Mouse (Mus musculus) heart, adult 2 months (tissue): ENCODE measurements around the gene Spata13. TPM values are rescaled to one million over a fixed set of nuclear protein-coding genes. Genes with fewer than 3 reads are reported as not detected.

ENCODE experiments used
- DNase-seq, 2 experiments: peaks; one replicate each; pipeline ENCODE4 v3.0.0; 2021
- H3K27ac ChIP-seq: fragments of 200-600 bp; 2 replicates; pipeline ENCODE4 v1.8.1; 2022
- H3K27me3 ChIP-seq: fragments of 200-500 bp; 2 replicates; pipeline ENCODE4 v1.6.1; 2012; ENCODE audit warnings: mild to moderate bottlenecking, low read length, inconsistent platforms, mixed read lengths; ENCODE audit not compliant: control insufficient read depth, insufficient read depth
- H3K36me3 ChIP-seq: fragments of 200-500 bp; 2 replicates; pipeline ENCODE4 v1.6.1; 2012; ENCODE audit warnings: low read length, inconsistent platforms; ENCODE audit not compliant: control insufficient read depth, insufficient read depth
- H3K4me1 ChIP-seq: fragments of 200-500 bp; 2 replicates; pipeline ENCODE4 v1.6.1; 2011; ENCODE audit warnings: low read length; ENCODE audit not compliant: control insufficient read depth, insufficient read depth
- H3K4me3 ChIP-seq: fragments of 200-600 bp; 2 replicates; pipeline ENCODE4 v1.8.1; 2022
- H3K79me2 ChIP-seq: fragments of 200-500 bp; replicated peaks from 2 replicates; pipeline ENCODE4 v1.6.1; 2012; ENCODE audit warnings: mild to moderate bottlenecking, inconsistent platforms, low read length, moderate library complexity, mixed read lengths; ENCODE audit not compliant: control insufficient read depth, insufficient read depth
- H3K9ac ChIP-seq: fragments of 200-500 bp; 2 replicates; pipeline ENCODE4 v1.6.1; 2012; ENCODE audit warnings: low read depth, mild to moderate bottlenecking, control low read depth, inconsistent platforms, low read length, mixed read lengths
- CTCF ChIP-seq: fragments of 200-600 bp; IDR thresholded peaks from 2 replicates; pipeline ENCODE4 v1.8.1; 2022; ENCODE audit warnings: antibody characterized with exemption, mild to moderate bottlenecking, moderate library complexity
- EP300 ChIP-seq: fragments of 200-500 bp; IDR thresholded peaks from 2 replicates; pipeline ENCODE4 v1.6.1; 2011; ENCODE audit warnings: low read depth, low read length, control low read depth; ENCODE audit not compliant: insufficient read depth
- POLR2A ChIP-seq: fragments of 200-500 bp; IDR thresholded peaks from 2 replicates; pipeline ENCODE4 v1.6.1; 2011; ENCODE audit warnings: mild to moderate bottlenecking, low read depth, low read length, control low read depth; ENCODE audit not compliant: insufficient read depth
- WGBS: fragments of 180-500 bp; shearing (Covaris S2); methylation state at CpG from one replicate; pipeline ENCODE4 v1.1.7; 2018; 5-methylcytosine and 5-hydroxymethylcytosine counted together
- intact Hi-C: fragments of 180-260 bp; cut with DNase I; formaldehyde crosslinking; loops from one replicate; pipeline ENCODE4 v1.15.1; 2025
- polyA plus RNA-seq: library from polyadenylated mRNA; depleted of rRNA; stranded (reverse); fragments of >200 nt; gene quantifications from 2 replicates; pipeline ENCODE4 v1.2.3, GENCODE M21; 2012
- total RNA-seq, 2 experiments: library from RNA; stranded (reverse); gene quantifications; 2 replicates each; pipeline ENCODE4 v1.2.3; 2021

Gene Spata13
- total and polyA plus RNA-seq, 3 experiments = 9.5 to 14.7 (median 13.1) TPM

GRCm38 (mm10) chr14:60746141-60746540 is 112.3 kb downstream of the Spata13 start:
- Histone ChIP-seq H3K4me1 (peaks cover 23% of the 10 kb centered on the region), H3K27me3 (no peaks in the 10 kb centered on the region), H3K36me3 (peaks cover 8% of the 10 kb centered on the region), H3K79me2 (no peaks in the 10 kb centered on the region), H3K27ac (no peak overlapping the region), H3K4me3 (no peak overlapping the region), H3K9ac (no peak overlapping the region)
- no peak for DNase-seq
- no peak for TF ChIP-seq EP300
- TF ChIP-seq POLR2A = no peak
- TF ChIP-seq CTCF = no peak
- 97% methylated on average over 10 of the region's 10 CpGs for WGBS
- intact Hi-C loops = no loop called here

GRCm38 (mm10) chr14:60747154-60747870 is 113.5 kb downstream of the Spata13 start:
- Histone ChIP-seq H3K4me3 (no peak overlapping the region), H3K27ac (no peak overlapping the region), H3K27me3 (no peaks in the 10 kb centered on the region), H3K4me1 (peaks cover 16% of the 10 kb centered on the region), H3K36me3 (peaks cover 8% of the 10 kb centered on the region), H3K79me2 (peaks cover 3% of the 10 kb centered on the region; the same call in 1 of the 2 replicates), H3K9ac (no peak overlapping the region)
- 71% methylated on average over 21 of the region's 21 CpGs for WGBS
- intact Hi-C loops = no loop called here
- TF ChIP-seq CTCF (no peak), POLR2A (no peak), EP300 (no peak)
- DNase-seq = no peak

- no peak for TF ChIP-seq POLR2A
- H3K4me3 ChIP-seq = peak overlapping the region; percentile 1; the same call in 1 of the 2 replicates
- no peaks in the 10 kb centered on the region for H3K27me3 ChIP-seq
- H3K79me2 ChIP-seq = peaks cover 3% of the 10 kb centered on the region; the same call in 1 of the 2 replicates
- peaks cover 8% of the 10 kb centered on the region for H3K36me3 ChIP-seq
- no peak overlapping the region for H3K9ac ChIP-seq
- H3K27ac ChIP-seq = peak overlapping the region; percentile 81
- 15% methylated on average over 12 of the region's 12 CpGs for WGBS
- H3K4me1 ChIP-seq = peaks cover 7% of the 10 kb centered on the region
- DNase-seq = peak in 1 of 2 experiments; percentile 25
- intact Hi-C loops = no loop called here
These were observed 116.1 kb downstream of the Spata13 start for GRCm38 (mm10) chr14:60749880-60750279.

- intact Hi-C loops = no loop called here
- no peak overlapping the region for H3K9ac ChIP-seq
- peaks cover 3% of the 10 kb centered on the region for H3K79me2 ChIP-seq
- H3K27me3 ChIP-seq = no peaks in the 10 kb centered on the region
- DNase-seq = no peak
- 92% methylated on average over 16 of the region's 16 CpGs for WGBS
- peaks cover 6% of the 10 kb centered on the region for H3K36me3 ChIP-seq
- H3K4me3 ChIP-seq = no peak overlapping the region
- TF ChIP-seq EP300 (no peak), POLR2A (no peak), CTCF (no peak)
- H3K4me1 ChIP-seq = peaks cover 6% of the 10 kb centered on the region
- no peak overlapping the region for H3K27ac ChIP-seq
These were observed 117.8 kb downstream of the Spata13 start for GRCm38 (mm10) chr14:60751581-60751980.

- Histone ChIP-seq H3K27ac (no peak overlapping the region), H3K4me3 (no peak overlapping the region), H3K79me2 (peaks cover 3% of the 10 kb centered on the region), H3K9ac (no peak overlapping the region), H3K36me3 (peaks cover 6% of the 10 kb centered on the region), H3K4me1 (peaks cover 6% of the 10 kb centered on the region), H3K27me3 (no peaks in the 10 kb centered on the region)
- intact Hi-C loops = no loop called here
- WGBS = 84% methylated on average over 14 of the region's 14 CpGs
- DNase-seq = no peak
- TF ChIP-seq EP300 = no peak
- TF ChIP-seq POLR2A = no peak
- TF ChIP-seq CTCF = no peak
These were observed 119.3 kb downstream of the Spata13 start for GRCm38 (mm10) chr14:60752892-60753800.

- 94% methylated on average over 10 of the region's 10 CpGs for WGBS
- no peaks in the 10 kb centered on the region for H3K27me3 ChIP-seq
- H3K9ac ChIP-seq = no peak overlapping the region
- H3K4me1 ChIP-seq = peaks cover 6% of the 10 kb centered on the region
- H3K4me3 ChIP-seq = no peak overlapping the region
- TF ChIP-seq CTCF (no peak), EP300 (no peak), POLR2A (no peak)
- peaks cover 3% of the 10 kb centered on the region for H3K79me2 ChIP-seq
- intact Hi-C loops = no loop called here
- no peak overlapping the region for H3K27ac ChIP-seq
- DNase-seq = no peak
- H3K36me3 ChIP-seq = peaks cover 6% of the 10 kb centered on the region
These were observed 120.0 kb downstream of the Spata13 start for GRCm38 (mm10) chr14:60753801-60754126.
